Comparison of ENCODE assay signal across 11 mouse cellular contexts in the genomic region with DNA sequence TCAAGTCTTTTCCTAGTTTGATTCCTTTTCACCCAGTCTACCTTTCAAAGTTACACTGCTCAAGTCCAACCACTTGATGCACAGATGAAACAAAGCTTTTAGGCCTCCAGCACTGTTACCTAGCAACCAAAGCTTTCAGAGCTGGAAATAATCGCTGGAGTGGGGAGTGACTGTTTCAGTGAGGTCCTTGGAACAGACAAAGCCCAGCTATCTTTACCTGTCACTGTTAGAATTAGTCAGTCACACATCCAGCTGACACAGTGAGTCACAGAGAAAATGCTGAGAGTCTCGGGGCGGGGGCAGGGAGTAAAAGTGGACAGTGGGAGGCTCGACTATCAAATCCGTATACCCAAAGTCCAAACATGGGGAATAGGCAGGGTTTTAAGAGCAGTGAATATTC. TPM values are rescaled to one million over a fixed set of nuclear protein-coding genes. Genes with fewer than 3 reads are reported as not detected.
A peak's percentile ranks its signal among the peaks of the same experiment; 100 is the strongest.
DNase-seq lines count a peak whose midpoint lies in the region; ATAC-seq and TF ChIP-seq lines count a peak whose summit lies in the region.
"Had no signal": no experiment of that assay in that cellular context is flagged by ENCODE, and none has a peak within 500 bp of the region (broad histone marks: within the 10 kb centered on the region; RNA-seq: fewer than 3 reads in every experiment).

No protein-coding gene starts in this region.

- H3K9me3 ChIP-seq in intestine, postnatal 0 days (ENCODE audit: control insufficient read depth): no peaks in the 10 kb centered on the region
- no peaks in the 10 kb centered on the region for H3K9me3 ChIP-seq in intestine, embryonic 16.5 days (ENCODE audit: control insufficient read depth, low read length)
- no peaks in the 10 kb centered on the region for H3K9me3 ChIP-seq in hindbrain, embryonic 11.5 days (ENCODE audit: control insufficient read depth, low read length)
- no peaks in the 10 kb centered on the region for H3K9me3 ChIP-seq in neural tube, embryonic 12.5 days
- H3K9me3 ChIP-seq: liver, embryonic 13.5 days had no signal

- H3K27ac ChIP-seq in intestine, postnatal 0 days (ENCODE audit: low read depth, low read length): no peak overlapping the region
- no peak overlapping the region for H3K27ac ChIP-seq in intestine, embryonic 16.5 days (ENCODE audit: low read length)
- no peak overlapping the region for H3K27ac ChIP-seq in hindbrain, embryonic 11.5 days (ENCODE audit: low read depth, low read length)
- H3K27ac ChIP-seq in neural tube, embryonic 12.5 days: no peak overlapping the region
- H3K27ac ChIP-seq: liver, embryonic 13.5 days had no signal

- peak; percentile 57 for DNase-seq in embryo, embryonic 11 days
- DNase-seq in hindbrain, embryonic 11.5 days (ENCODE audit: low spot score): peak; percentile 56
- DNase-seq in cerebellum, postnatal 25 days: no peak
- DNase-seq in gastrocnemius, postnatal 36 days: no peak
- DNase-seq: cerebellum, postnatal 10 days; liver, embryonic 13.5 days had no signal

- WGBS in intestine, postnatal 0 days: 23% methylated on average over 5 of the region's 5 CpGs
- WGBS in intestine, embryonic 16.5 days: 20% methylated on average over 5 of the region's 5 CpGs
- WGBS in hindbrain, embryonic 11.5 days: 21% methylated on average over 5 of the region's 5 CpGs
- 24% methylated on average over 5 of the region's 5 CpGs for WGBS in neural tube, embryonic 12.5 days

- no peak overlapping the region for H3K4me2 ChIP-seq in intestine, postnatal 0 days (replicated peaks; ENCODE audit: low read depth)
- H3K4me2 ChIP-seq in intestine, embryonic 16.5 days (ENCODE audit: low read depth, low read length): no peak overlapping the region
- H3K4me2 ChIP-seq in hindbrain, embryonic 11.5 days (replicated peaks; ENCODE audit: low read depth, low read length): no peak overlapping the region
- H3K4me2 ChIP-seq in neural tube, embryonic 12.5 days (replicated peaks): no peak overlapping the region
- H3K4me2 ChIP-seq: liver, embryonic 13.5 days had no signal

- no peaks in the 10 kb centered on the region for H3K4me1 ChIP-seq in intestine, postnatal 0 days (replicated peaks; ENCODE audit: control insufficient read depth, insufficient read depth, low read length)
- no peaks in the 10 kb centered on the region for H3K4me1 ChIP-seq in intestine, embryonic 16.5 days (ENCODE audit: control insufficient read depth, insufficient read depth, low read length)
- no peaks in the 10 kb centered on the region; the same call in 1 of the 2 replicates for H3K4me1 ChIP-seq in hindbrain, embryonic 11.5 days (replicated peaks; ENCODE audit: control insufficient read depth, insufficient read depth, low read length)
- peaks cover 8% of the 10 kb centered on the region; the same call in 1 of the 2 replicates for H3K4me1 ChIP-seq in neural tube, embryonic 12.5 days
- H3K4me1 ChIP-seq: liver, embryonic 13.5 days had no signal

- H3K4me3 ChIP-seq in intestine, postnatal 0 days (ENCODE audit: low read depth, low read length): no peak overlapping the region
- H3K4me3 ChIP-seq in intestine, embryonic 16.5 days (ENCODE audit: low read length): no peak overlapping the region
- H3K4me3 ChIP-seq in hindbrain, embryonic 11.5 days (ENCODE audit: low read depth, low read length): no peak overlapping the region
- H3K4me3 ChIP-seq in neural tube, embryonic 12.5 days: no peak overlapping the region
- H3K4me3 ChIP-seq: liver, embryonic 13.5 days had no signal

- H3K27me3 ChIP-seq in intestine, postnatal 0 days (replicated peaks; ENCODE audit: control insufficient read depth, insufficient read depth, low read length): no peaks in the 10 kb centered on the region
- no peaks in the 10 kb centered on the region for H3K27me3 ChIP-seq in intestine, embryonic 16.5 days (replicated peaks; ENCODE audit: control insufficient read depth, insufficient read depth, low read length)
- H3K27me3 ChIP-seq in hindbrain, embryonic 11.5 days (ENCODE audit: control insufficient read depth, insufficient read depth, low read length): no peaks in the 10 kb centered on the region
- H3K27me3 ChIP-seq in neural tube, embryonic 12.5 days (replicated peaks): no peaks in the 10 kb centered on the region
- H3K27me3 ChIP-seq: liver, embryonic 13.5 days had no signal

- TF ChIP-seq CTCF in intestine, postnatal 0 days (IDR thresholded peaks at IDR 0.05; ENCODE audit: low read depth): no peak

- intact Hi-C loops in gastrocnemius, postnatal 36 days (cut with DNase I): no loop called here

- peaks cover 10% of the 10 kb centered on the region; the same call in 1 of the 2 replicates for H3K36me3 ChIP-seq in intestine, postnatal 0 days (ENCODE audit: control insufficient read depth, insufficient read depth)
- H3K36me3 ChIP-seq in intestine, embryonic 16.5 days (ENCODE audit: control insufficient read depth, insufficient read depth, low read length): no peaks in the 10 kb centered on the region
- H3K36me3 ChIP-seq in hindbrain, embryonic 11.5 days (ENCODE audit: control insufficient read depth, insufficient read depth, low read length): no peaks in the 10 kb centered on the region; the same call in 1 of the 2 replicates
- 0 out of 2 replicates have a peak, but pooled peaks cover 5% of the 10 kb centered on the region for H3K36me3 ChIP-seq in neural tube, embryonic 12.5 days
- H3K36me3 ChIP-seq: liver, embryonic 13.5 days had no signal

- H3K9ac ChIP-seq in intestine, postnatal 0 days (ENCODE audit: low read depth, low read length): no peak overlapping the region
- no peak overlapping the region for H3K9ac ChIP-seq in intestine, embryonic 16.5 days (ENCODE audit: low read depth, low read length)
- no peak overlapping the region for H3K9ac ChIP-seq in hindbrain, embryonic 11.5 days (ENCODE audit: low read depth, low read length)
- no peak overlapping the region for H3K9ac ChIP-seq in neural tube, embryonic 12.5 days
- H3K9ac ChIP-seq: liver, embryonic 13.5 days had no signal

- peak; percentile 46 for ATAC-seq in intestine, postnatal 0 days
- no peak for ATAC-seq in intestine, embryonic 16.5 days
- ATAC-seq in hindbrain, embryonic 11.5 days (ENCODE audit: low FRiP score): peak; percentile 47; the same call in 1 of the 2 replicates
- peak; percentile 31 for ATAC-seq in neural tube, embryonic 12.5 days (ENCODE audit: low FRiP score, low read depth)
- no peak for ATAC-seq in CD4-positive, CD25-positive, alpha-beta regulatory T cell, adult 4 months

RNA-seq across cellular contexts. Expression of a gene that starts 28.5 kb away (rescaled TPM):
- 12.8 and 15.6 TPM in 2 replicates for polyA plus RNA-seq in intestine, postnatal 0 days (2015; fragmentation: Nextera tagmentation; extraction: Ambion mirVana)
- polyA plus RNA-seq in intestine, embryonic 16.5 days (2015; fragmentation: Nextera tagmentation; extraction: Ambion mirVana): 15.9 and 18.0 TPM in 2 replicates
- polyA plus RNA-seq in hindbrain, embryonic 11.5 days (2014; fragmentation: Nextera tagmentation; extraction: Ambion mirVana): 6.0 and 7.0 TPM in 2 replicates
- 8.6 and 8.9 TPM in 2 replicates for polyA plus RNA-seq in neural tube, embryonic 12.5 days (2016; fragmentation: Nextera tagmentation; extraction: Ambion mirVana)
- 1 to 10 TPM in 1 of 2 experiments, under 1 TPM in 1; 0.81 to 1.7 TPM for polyA plus RNA-seq in CD4-positive, CD25-positive, alpha-beta regulatory T cell, adult 4 months (2017; shearing (Covaris generic))
- 10 to 100 TPM; 56.1 to 56.5 TPM for total RNA-seq in gastrocnemius, postnatal 36 days (2021)
- total RNA-seq: MEL had no signal

Comparison
In these comparisons a context has a peak if more than half of its experiments do, and no peak if none do; other contexts are left out.
1. ATAC-seq: peak in intestine, postnatal 0 days (single experiment), hindbrain, embryonic 11.5 days (single experiment) and neural tube, embryonic 12.5 days (single experiment); none in intestine, embryonic 16.5 days (single experiment) and CD4-positive, CD25-positive, alpha-beta regulatory T cell, adult 4 months (single experiment).
2. DNase-seq: peak in embryo, embryonic 11 days (single experiment) and hindbrain, embryonic 11.5 days (single experiment); none in cerebellum, postnatal 25 days (0 of 2) and gastrocnemius, postnatal 36 days (0 of 2).